Comparison of ENCODE assay signal across 8 mouse cellular contexts in the genomic region with DNA sequence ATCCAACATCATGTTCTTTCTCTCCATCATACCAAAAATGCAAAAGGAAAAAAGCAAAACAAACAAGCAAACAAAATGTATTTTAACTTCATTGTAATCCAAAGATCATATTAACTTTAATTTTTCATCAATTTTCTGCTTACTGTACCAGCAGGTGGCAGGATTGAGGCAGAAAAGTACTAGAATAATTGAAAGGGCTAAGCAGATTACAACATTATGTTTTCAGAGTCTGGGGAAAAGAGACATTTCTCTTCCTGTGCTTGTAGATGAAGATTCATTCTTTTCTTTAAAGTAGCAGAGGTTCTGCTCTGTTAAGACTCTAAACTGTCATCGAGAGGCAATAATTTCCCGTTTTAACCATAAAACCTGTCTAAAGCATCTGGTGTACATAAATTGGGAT.
DNase-seq lines count a peak whose midpoint lies in the region; ATAC-seq and TF ChIP-seq lines count a peak whose summit lies in the region.

No protein-coding gene starts in this region.

- no peak overlapping the region for H3K4me3 ChIP-seq in lung, postnatal 0 days (ENCODE audit: low read depth, low read length)

- TF ChIP-seq CTCF in lung, postnatal 0 days (IDR thresholded peaks at IDR 0.05) = peak; percentile 48

- no peaks in the 10 kb centered on the region for H3K36me3 ChIP-seq in lung, postnatal 0 days (ENCODE audit: insufficient read depth, low read length)

- H3K4me1 ChIP-seq in lung, postnatal 0 days (ENCODE audit: insufficient read depth, low read depth, low read length) = no peaks in the 10 kb centered on the region

- H3K27me3 ChIP-seq in lung, postnatal 0 days (replicated peaks; ENCODE audit: insufficient read depth, low read length) = no peaks in the 10 kb centered on the region

- no peak overlapping the region for H3K9ac ChIP-seq in lung, postnatal 0 days (replicated peaks; ENCODE audit: low read depth)

- peak; percentile 12 for DNase-seq in cerebellum, adult 9-10 months
- DNase-seq in cerebellum, adult 11 months = no peak
- DNase-seq in lung, postnatal 0 days (ENCODE audit: low spot score) = peak; percentile 20
- no peak for DNase-seq in lung, postnatal 36 days
- DNase-seq in fibroblast of lung, adult 2 months (ENCODE audit: low read depth) = peak; percentile 3
- DNase-seq in right cerebral cortex, postnatal 10 days (ENCODE audit: low spot score in 2 of 2) = peak; percentile 27 to 60
- no peak for DNase-seq in lung, adult 18-20 months
- no peak for DNase-seq in gastrocnemius, adult 8-10 months (ENCODE audit: low spot score in 2 of 2)

- no peak for ATAC-seq in lung, postnatal 0 days

- no peak for TF ChIP-seq EP300 in lung, postnatal 0 days (IDR thresholded peaks at IDR 0.05)

- WGBS in lung, postnatal 0 days = 57% methylated on average over 2 of the region's 2 CpGs

- no peak overlapping the region for H3K4me2 ChIP-seq in lung, postnatal 0 days (replicated peaks; ENCODE audit: low read depth, low read length)

- no peak overlapping the region for H3K27ac ChIP-seq in lung, postnatal 0 days (ENCODE audit: low read length)

- no peaks in the 10 kb centered on the region for H3K9me3 ChIP-seq in lung, postnatal 0 days (ENCODE audit: low read length)

Comparison
In these comparisons a context has a peak if more than half of its experiments do, and no peak if none do; other contexts are left out.
1. DNase-seq: peak in cerebellum, adult 9-10 months (single experiment), lung, postnatal 0 days (single experiment), fibroblast of lung, adult 2 months (single experiment) and right cerebral cortex, postnatal 10 days (2 of 2); none in cerebellum, adult 11 months (single experiment), lung, postnatal 36 days (single experiment), lung, adult 18-20 months (0 of 2) and gastrocnemius, adult 8-10 months (0 of 2).